Mouse (Mus musculus) skeletal muscle tissue, adult 2 months (tissue): ENCODE measurements around the gene Gm21988.

Experiments used
- DNase-seq: peaks from one replicate; pipeline ENCODE4 v3.0.0-alpha.2; 2012; ENCODE audit warnings: low read depth, low spot score

The Gm21988 gene

DNA sequence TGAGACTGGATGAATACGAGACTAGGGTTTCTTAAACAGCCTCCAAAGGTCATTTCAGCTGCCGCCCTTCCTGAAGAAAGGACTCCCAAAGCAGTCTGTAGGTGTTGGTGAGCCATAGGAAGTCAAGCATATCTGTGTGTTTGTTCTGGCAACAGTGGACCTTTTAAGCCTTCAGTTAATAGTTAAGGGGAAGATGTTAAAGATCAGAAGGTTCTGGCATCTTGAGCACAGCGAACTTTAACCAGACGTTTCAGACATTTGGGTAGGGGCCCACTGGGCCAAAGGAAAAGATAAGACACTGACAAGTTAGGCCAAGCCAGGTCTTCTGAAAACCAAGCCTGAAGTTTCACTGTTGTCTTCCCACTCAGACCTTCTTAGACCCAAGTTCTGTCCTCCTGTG lies 21.6 kb downstream of the Gm21988 start:
- DNase-seq: no peak

DNA sequence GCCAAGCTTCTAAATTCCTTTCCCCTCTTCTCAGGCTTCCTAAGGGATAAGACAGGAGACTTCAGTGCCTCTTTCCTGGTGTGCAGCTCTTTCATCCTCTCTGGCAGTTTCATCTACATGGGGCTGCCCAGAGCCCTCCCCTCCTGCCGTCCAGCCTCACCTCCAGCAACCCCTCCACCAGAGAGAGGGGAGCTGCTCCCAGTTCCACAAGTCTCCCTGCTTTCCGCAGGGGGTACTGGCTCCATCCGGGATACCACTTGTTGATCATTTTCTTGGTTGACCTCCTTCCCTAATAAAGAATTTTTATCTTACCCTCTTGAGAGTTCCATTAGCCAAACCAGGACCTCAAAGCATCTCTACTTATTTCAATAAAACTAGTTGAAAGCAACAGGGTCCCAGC lies 23.5 kb downstream of the Gm21988 start:
- DNase-seq: no peak

DNA sequence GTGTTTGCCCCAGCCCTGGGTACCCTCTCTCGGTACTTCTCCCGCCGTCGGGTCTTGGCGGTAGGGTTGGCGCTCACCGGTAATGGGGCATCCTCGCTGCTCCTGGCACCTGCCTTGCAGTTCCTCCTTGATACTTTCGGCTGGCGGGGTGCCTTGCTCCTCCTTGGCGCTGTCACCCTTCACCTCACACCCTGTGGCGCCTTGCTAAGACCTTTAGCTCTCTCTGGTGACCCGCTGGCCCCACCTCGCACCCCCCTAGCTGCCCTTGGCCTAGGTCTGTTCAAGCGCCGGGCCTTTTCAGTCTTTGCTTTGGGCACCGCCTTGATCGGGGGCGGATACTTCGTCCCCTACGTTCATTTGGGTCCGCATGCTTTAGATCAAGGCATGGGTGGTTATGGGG lies 24.3 kb downstream of the Gm21988 start:
- DNase-seq: no peak

DNA sequence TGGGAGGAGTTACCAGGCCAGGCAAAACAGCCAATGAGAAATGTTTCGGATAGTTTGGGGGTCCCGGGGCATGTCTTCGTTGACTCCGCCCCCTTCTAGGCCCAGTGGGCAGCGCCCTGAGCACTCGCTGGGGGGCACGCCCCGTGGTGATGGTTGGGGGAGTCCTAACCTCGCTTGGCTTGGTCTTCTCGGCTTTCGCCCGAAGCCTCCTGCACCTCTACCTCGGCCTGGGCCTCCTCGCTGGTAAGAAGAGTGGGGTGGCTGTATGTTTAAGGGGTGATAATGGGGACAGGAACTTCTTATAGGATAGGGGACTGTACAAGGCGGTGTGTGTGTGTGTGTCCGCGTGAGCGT lies 24.8 kb downstream of the Gm21988 start:
- no peak for DNase-seq

DNA sequence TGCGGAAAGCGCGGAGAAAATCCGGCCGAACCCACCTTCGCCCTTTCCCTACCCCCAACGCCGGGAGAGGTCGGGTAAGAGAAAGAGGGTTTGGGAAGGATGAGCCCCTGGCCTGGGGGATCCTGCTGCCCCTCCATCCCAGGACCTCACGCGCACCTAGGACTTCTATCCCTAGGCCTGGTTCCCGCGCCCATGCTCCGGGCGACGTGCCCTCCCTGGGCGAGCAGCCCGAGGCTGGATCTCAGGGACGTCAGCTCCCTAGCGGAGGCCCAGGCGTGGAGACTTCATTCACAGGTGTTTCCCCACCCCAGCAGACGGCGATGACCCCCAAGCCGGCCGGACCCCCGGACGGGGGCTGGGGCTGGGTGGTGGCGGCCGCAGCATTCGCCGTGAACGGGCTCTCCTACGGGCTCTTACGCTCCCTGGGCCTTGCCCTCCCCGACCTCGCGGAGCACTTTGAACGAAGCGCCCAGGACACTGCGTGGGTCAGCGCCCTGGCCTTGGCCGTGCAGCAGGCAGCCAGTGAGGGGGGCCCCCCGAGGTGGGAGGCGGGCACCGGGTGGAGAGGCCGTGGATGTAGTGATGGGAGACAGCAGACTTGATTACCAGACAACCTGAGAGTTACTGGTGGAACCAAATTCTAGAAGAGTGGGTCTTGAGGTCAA lies 25.3 kb downstream of the Gm21988 start:
- DNase-seq: no peak

DNA sequence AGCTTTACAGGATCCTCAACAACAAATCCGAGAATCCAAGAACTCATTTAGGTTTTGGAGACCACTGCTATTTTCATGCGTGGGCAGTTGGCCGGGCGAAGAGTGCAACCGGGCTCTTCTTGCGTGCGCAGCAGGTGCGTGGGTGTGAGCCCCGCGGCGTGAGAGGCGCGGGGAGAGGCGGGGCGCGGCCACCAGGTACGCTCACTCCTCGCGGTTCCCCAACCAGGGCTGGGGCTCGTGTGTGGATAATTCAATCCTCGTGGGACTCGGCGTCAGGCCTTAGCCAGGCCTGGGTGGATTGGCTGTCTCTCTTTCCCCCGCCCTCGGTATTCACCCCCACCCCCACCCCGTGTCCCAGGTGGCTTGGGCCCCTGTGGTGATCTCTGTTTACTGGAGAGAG lies 25.9 kb downstream of the Gm21988 start:
- DNase-seq: no peak

DNA sequence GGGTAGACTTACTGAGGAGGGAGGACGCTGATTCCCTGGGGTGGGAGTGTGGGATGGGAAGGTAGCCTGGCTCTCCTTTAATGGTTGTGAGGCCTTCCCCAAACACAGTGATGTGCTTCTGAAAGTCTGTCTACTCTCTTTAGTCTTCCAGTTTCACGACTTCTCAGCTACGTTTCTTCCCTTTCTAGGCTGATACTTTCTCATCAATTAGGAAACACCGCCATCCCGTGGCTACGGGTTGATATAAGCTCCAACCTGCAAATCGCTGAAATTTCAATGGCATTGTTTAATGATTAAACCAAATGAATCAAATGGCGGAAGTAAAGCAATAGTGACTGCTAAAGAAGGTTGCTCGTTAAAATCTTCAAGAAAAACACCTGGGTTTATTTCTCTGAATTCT lies 26.7 kb downstream of the Gm21988 start:
- DNase-seq: no peak

DNA sequence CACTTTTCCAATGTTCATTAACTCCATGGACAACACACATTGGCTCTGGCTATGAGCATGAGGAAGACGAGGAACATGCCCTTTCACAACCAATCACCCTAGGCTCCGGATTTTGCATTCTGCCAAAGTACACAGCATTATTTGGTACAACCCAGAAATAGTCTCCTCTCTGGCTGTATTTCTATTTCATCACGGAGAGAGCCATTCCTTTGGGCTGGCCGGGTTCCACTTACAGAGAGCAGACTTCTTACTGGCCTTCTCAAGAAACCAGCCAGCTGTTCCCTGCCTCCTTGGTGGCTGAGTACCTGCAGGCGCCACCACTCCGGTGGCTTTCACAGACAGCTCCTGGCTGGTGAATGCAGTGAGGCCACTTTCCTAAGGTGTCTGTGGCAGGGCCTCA lies 27.2 kb downstream of the Gm21988 start, which contains the start of gene Slc16a11:
TSS of gene Slc16a11 (plus strand) at position 330 of the 400 bp plus-strand sequence.
- no peak for DNase-seq

DNA sequence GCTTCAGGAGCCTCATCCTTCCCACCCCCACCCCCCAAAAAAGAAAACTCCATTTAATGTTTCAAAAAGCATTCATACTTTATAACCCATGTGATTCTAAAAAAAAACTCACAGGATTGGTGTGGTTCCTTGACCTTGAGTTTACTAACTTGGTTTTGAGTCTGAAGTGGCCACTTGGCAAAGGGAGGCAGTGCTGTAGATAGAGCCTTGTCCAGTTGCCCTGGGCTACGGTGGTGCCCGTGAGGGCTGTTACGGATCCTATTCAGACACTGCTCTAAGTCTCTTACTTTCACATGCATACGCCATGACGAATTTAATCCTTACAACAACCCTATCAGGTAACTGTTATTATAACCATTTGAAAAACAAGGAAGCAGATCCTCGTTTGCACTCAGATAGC lies 27.7 kb downstream of the Gm21988 start:
- DNase-seq: no peak

DNA sequence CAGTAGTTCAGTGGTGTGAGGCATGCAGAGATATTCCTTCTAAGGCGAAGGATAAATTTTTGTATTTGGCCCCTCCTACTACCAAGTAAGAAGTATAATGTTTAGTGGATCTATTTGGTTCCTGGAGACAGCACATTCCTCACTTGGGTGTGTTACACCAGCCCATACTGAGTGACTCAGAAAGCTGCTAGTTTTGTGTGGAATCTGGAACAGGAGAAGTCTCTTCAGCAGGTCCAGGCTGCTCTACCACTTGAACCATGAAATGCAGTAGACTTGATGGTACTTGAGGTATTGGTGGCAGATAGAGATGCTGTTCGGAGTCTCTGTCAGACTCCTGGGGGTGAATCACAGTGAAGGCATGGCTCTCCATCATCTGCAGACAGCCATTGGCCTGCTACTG lies 28.9 kb downstream of the Gm21988 start:
- DNase-seq: no peak

DNA sequence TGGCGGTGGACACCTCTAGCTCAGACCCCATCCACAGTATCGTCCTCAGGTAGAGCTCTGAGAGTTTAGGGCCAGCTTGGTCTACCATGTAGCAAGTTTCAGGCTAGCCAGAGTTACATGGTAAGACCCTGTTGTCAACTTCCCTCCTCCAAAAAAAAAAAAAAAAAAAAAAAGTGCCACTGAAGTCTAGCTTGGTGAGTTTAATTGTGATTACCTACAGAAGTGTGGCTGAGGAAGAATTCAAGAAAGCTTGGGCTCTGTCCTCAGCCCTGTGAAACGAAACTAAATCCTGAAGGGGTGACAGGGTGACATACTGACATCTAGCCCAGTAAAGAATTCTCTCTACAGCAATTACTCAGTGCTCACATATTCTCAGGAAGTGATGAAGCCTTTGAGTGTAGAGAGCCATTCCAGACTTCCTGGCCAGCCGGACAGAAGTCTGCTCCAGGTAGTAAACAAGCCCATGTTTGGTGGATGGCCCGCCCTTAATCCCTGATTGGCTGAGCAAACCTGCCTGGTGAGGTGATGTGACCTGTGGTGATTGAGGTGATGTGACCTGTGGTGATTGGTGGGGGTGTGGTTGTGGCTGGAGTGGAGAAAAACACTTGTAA lies 30.7 kb downstream of the Gm21988 start:
- DNase-seq: no peak

DNA sequence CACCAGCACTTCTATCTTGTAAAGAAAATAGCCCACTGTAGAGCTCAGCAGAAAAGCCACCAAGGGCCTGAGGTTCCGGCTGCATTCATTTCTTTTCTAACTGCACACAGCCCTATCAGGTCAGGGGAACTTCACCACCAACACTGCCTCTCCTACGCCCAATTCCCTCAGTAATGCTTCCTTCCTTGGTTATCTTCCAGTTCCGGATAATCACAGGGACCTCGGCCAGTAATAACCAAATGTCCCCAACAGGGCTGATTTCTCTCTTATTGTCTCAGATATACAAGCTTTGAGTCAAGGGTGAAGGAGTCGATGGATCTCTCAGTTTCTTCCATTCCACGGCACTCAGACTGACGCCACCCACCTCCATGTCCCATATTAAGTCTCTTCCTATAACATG lies 32.3 kb downstream of the Gm21988 start:
- no peak for DNase-seq

DNA sequence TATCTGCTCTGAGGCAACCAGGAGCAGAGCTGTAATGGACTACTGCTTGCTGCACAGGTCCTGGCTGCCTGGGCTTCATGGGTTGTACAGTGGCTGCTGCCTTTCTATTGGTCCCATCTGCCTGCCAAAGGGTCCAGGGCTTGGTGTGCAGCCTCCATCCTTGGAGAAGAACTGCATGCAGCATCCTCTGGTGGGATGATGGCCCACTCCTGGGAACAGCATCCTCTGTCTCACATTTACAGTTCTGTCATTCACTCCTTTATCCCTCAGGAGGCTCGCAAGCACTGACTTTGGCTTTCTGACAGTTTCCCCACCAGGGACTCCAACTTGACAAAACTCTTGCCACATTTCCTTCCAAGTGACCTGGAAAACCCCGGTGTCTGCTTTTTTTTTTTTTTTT lies 32.8 kb downstream of the Gm21988 start:
- DNase-seq: no peak

DNA sequence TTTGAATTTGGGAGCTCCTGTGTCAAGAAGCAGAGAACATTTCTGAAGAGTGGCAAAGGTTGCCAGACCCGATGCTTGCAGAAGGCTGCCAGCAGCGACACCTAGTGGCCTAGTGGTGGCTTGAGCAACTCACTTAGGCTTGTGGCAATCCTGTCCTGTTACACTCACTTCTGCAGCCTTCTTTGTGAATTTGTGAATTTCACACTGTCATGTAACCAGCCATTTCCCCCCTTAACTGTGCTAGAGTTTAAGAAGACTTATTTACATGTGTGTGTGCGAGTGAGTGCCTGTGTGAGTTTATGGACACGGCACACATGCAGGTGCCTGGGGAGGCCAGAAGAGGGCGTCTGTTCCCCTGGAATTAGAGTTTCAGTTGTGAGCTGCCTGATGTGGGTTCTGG lies 37.9 kb downstream of the Gm21988 start:
- DNase-seq: peak; percentile 67

DNA sequence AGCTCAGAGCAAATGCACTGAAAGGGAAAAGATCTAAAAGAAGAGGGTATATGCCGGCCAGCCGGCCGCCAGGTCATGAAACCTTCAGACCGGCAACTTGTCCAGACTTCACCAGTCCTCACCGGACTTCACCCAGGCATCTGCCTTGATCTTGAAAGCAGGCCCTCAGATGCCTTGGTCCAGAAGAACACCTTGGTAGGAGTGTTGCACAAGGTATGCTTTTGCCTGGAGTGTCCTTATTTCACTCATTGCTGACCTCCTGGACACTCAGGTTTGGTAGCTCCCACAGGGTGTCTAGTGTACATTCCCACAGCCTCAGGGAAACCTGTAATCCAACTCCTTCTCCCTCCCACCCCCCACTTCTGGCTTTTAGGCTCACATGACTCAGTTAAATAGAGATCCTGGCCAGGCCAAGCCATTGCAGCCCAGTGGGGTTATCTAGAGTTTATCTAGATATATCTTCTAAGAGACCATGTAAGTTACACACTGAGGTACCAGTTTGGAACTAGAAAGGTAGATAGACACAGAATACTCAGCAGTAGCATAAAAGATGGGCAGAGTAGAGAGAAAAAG lies 39.5 kb downstream of the Gm21988 start:
- no peak for DNase-seq

DNA sequence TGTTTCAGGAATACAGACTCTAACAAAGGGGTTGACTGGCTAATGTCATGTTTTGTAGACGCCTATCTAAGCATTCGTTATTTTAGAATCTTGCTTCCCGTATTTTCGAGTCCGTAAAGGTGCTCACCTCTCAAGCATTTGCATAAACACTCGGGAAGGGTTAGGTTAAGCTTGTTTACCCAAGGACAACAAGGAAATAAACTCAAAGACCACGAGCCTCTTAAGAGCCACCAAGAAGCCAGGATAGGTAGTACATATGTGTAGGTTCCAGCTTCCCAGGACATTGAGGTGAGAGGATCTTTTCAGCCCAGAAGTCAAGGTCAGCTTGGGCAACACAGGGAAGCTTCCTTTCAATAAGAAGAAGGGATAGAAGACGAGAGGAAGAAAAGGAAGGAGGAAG lies 40.5 kb downstream of the Gm21988 start:
- DNase-seq: no peak

DNA sequence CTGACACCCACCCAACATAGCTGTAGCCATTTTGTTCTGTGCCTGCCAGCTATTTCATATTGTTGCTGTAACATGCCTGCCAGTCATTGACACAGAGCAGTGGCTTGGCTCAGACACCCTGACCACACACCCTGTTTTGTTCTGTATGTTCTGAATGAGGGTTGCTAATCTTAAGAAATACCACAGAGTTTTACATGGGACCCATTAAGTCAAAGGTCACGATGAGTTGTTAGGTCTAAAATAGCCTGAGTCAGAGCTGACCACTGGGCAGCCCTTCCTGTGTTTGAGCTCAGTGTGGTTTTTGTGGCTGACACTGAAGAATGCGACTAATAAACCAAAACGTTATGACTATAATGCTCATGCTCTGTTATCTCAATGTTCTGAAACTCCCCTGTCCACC lies 41.3 kb downstream of the Gm21988 start:
- no peak for DNase-seq

DNA sequence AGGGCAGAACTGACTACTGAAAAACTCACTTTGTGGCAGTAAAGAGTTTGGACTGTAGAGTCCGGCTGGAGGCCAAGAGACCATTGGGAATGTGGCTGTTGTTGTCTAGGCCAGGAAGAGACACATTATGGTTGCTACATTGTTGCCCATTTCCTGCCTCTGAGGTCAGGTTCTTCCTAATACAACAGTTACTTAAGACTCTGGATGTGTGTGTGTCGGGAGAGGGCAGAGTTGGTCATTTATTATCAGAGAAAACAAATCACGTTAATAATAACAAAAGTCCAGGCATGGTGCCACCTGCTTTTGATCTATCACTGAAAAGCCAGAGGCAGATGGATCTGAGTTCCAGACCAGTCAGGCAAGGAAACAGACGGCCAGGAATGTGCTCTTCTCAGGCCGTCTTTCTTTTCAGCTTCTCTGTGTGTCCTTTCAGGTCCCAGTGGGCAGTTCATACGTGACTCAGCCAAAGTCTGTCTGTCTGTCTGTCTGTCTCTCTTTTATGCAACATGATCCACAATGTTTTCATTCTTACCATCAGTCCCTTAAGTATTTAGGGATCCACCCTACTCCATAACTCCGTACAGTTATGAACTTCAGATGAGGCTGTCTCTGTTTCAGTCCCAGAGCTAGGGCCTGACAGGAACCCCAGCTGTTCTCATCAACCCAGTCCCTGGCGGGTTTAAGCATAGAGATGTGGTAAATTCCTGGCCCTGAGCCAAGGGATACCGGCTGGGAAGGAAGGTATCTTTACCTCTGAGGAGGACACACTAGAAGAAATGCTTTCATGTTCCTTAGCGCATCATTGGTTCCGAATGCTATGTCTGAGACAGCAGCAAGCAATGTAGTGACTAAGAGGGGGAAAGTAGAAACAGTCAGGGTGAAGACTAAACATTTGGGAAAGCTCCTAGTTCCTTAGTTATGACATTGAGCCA lies 46.0 kb downstream of the Gm21988 start:
- no peak for DNase-seq

DNA sequence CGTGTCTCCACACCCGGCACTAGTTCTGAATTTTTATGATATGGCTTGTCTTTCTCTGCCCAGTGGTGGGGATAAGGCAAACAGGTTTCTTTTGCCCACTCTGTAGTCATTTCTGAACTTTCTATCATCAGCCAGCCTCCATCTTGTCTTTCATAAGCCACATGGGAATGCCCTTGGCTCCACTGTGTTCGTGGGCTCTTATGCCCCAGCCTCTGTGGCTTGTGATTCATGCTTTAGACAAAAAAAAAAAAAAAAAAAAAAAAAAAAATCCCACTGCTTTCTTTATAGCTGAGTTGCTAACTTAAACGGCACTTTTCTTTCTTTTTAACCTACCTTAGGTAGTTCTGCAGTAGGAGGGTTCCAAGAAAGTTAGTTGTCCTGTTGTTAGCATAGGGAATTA lies 47.5 kb downstream of the Gm21988 start:
- DNase-seq: no peak

DNA sequence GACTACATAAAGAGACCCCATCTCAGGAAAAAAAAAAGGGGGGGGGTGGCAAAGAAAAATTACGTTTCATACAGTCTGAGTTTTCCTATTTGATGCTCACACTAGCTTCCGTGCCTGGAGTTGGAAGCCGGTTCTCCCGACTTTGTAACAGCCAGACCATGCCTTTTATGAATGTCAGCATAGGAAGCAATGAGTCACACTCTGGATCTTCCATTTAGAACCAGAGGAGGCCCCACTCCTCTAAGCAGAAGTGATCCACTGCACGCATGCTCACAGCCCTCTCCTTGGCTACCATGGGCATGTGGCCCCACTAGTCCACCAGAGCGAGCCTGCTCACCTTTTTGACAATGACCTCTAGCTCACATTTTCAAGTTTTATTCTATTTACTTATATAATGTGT lies 48.4 kb downstream of the Gm21988 start:
- no peak for DNase-seq

DNA sequence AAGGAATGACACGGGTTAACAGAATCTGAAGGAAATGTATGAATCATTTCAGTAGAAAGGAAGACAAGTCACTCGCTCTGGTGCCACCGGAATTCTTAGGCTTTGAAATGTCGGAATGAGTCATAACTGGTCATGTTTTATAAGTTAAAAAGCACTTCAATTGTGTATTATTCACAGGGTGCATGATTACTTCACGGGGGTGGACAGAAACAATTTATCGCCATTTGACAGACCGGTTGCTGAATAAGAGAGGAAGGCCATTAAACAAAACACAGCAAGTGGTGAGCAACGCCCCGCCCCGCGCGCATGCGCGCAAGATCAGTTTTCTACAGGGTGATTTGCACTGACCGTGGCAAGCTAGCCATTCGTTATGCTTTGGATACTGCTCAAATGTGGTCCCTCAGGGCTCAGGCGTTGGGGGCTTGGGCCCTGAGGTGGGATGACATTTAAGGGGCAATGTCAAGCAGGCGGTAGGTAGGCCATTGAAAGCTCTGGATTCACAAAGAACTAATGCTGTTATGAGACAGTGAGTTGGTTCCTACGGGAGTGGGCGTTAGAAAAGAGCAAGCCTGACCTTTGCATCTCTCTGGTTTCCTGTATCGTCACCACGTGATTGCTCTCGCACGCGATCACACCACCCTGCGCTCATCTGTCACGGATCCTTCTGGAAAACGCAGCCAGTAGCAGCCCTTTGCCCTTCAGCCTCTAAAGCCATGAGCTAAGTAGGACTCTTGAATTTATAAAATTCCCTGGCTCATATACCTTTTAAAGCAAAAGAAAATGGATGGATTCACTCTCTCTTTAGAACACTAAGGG lies 50.1 kb downstream of the Gm21988 start:
- no peak for DNase-seq
